Mouse (Mus musculus) megakaryocyte progenitor cell, adult 5-6 weeks (primary cell): Measurements from ENCODE around the gene Slc39a8. TPM values are rescaled to one million over a fixed set of nuclear protein-coding genes. Genes with fewer than 3 reads are reported as not detected.

ENCODE experiments used
- ATAC-seq: replicated peaks from 2 replicates; pipeline ENCODE4 v1.8.0; 2016; ENCODE audit warnings: mild to moderate bottlenecking, moderate TSS enrichment, inconsistent platforms; ENCODE audit not compliant: poor library complexity
- total RNA-seq, 2 experiments: library from RNA; stranded (forward) in 1 of 2; stranded (reverse) in 1 of 2; fragments of 157-497, 149-512 nt in 1 of 2; fragments of 200-1000 nt in 1 of 2; gene quantifications; 2 replicates each; pipeline versions ENCODE4 v1.2.3 to v1.2.4; 2015 to 2017

Slc39a8 gene
- total RNA-seq (2015) = 16.8 and 20.6 TPM in 2 replicates
- 13.5 and 14.4 TPM in 2 replicates for total RNA-seq (2017)

DNA sequence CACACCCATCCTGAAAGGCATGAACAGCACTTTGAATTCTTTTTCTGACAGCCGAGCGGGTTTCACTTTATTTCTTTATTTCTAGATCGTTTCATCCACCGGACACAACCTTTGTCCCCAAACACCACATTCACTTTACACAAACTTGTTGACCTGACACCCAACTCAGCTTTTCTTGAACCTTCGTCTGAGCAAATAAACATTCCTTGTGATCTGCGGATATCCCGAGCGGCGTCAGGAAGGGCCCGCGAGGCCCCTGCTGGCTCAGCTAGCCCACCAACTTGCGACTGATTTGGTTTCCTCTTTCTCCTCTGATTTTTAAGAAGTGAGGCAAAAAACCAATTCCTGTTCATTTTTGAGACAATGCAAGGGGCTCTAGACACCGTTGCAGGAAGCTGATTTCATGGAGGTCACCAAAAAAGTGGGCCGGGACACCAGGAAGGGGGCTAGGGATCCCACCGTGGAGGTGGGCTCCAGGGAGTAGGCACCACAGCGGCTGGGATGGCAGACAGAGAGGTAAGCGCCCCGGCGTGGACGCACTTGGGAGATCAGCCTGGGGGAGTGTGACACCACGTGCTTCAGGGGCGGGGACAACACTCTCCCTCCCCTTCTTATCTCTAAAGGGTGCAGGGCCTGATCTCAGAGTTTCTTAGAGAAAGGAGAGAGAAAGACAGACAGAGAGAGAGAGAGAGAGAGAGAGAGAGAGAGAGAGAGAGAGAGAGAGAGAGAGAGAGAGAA is at the start of gene Slc39a8:
Slc39a8 (plus strand) TSS at position 264 of the 738 bp plus-strand sequence.
- peak; percentile 83 for ATAC-seq

GRCm38 (mm10) chr3:135785065-135785464 is 40.0 kb upstream of the Slc39a8 start:
- ATAC-seq = no peak

DNA sequence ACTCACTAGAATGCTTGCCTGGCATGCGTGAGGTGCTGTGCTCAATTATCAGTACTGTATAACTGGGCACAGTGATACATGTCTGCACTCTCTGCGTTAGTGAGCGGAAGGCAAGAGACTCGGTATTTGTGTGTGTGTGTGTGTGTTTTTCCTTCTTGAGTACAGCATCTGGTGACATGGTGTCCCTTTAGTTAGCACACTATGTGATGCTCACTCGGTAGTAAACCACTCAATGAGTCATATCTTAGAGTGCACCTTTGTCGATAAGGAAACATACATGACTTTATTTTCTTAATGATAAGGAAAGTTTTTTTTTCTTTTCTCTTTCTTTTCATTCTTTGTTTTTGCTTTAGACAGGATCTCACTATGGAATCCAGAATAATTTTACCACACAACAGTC is 29.0 kb upstream of the Slc39a8 start:
- ATAC-seq = no peak

DNA sequence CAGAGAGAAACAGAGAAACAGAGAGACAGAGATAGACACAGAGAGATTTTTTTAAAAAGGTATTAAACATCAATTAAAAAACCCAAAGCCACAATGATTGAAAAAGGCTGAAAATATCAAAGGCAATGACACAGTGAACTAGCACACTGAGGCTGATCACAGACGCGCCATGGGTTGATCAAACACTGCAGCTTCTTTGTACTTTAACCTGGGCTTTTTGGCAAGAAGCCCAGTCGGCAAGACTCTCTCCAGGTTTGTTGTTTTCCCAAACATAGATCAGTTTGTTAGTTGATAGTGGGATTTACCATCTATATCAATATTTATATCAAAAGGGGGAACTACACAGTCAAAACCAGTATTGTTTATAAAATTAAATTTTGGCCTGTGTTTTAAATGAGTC is 26.8 kb upstream of the Slc39a8 start:
- no peak for ATAC-seq

- ATAC-seq = no peak
These were observed 26.4 kb upstream of the Slc39a8 start for GRCm38 (mm10) chr3:135798665-135799064.

GRCm38 (mm10) chr3:135814665-135815064 is 10.4 kb upstream of the Slc39a8 start:
- no peak for ATAC-seq

- no peak for ATAC-seq
These were observed 8.9 kb upstream of the Slc39a8 start for GRCm38 (mm10) chr3:135815973-135816727.

DNA sequence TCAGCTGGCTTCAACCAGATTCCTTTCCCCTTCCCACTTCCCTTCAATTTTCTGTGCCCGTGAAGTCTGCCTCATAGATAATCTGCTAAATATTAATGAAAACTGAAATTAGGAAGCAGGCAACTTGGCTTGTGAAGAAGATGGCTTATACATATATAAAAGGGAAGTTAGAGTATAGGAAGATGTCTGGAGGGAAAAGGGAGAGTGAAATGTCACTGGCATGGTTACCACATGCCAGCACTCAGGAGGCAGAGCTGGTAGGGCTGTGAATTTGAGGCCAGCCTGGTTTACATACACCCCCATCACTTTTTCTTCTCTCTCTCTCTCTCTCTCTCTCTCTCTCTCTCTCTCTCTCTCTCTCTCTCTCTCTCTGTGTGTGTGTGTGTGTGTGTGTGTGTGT is 8.0 kb upstream of the Slc39a8 start:
- peak; percentile 90 for ATAC-seq

DNA sequence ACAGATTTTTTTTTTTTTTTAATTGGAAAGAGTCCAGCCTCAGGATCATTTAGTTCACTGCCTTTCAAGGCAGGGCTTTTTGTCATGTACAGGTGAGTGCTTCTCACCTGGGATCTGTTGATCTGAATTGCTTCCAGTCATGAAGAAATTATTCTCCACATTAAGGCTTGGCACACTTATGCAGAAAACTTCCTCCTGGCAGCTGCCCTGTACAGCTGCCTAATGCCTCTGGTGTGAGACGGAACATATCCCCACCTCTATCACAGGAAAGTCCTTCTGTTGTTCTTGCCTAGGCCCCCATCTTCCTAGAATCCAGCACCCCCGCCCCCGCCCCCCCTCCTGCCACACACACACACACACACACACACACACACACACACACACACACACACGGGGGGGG is 643 bp upstream of the Slc39a8 start:
- no peak for ATAC-seq

DNA sequence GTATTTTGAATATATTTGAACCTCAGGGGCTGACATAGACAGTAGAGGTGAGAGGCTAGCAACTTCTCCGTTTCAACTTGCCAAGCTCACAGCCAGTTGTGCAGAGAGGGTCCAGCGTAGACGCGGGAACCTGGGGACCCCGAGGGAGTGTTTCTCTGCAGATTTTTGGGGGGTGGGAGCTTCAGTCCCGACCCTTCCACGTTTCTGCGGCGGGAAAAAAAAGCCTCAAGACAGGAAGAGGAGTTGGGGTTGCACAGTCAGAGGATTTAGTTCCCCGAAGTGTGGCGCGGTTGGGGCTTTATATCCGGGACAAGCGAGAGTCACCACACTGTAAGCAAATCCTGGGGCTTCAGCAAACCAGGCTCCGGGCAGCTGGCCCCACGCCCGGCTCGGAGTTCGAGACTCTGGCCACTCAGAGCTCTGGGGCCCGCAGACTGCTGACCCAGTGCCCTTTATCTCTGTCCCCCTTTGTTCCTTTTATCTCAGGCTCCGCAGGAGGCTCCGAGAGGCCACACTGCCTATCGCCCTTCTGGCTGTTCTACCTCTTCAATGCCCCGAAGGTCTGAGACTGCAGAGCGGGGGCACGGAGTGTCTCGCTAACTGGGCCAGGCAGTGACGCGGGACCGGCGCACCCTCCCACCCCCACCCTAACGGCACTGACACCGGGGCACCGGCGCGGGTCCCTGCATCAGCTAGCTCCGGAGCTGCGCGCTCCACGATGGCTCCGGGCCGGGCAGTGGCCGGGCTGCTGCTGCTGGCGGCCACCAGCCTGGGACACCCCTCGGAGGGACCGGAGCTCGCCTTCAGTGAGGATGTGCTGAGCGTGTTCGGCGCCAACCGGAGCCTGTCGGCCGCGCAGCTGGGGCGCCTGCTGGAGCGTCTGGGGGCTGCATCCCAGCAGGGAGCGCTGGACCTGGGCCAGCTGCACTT is 940 bp downstream of the Slc39a8 start:
- ATAC-seq = peak; percentile 67

- ATAC-seq = 0 out of 2 replicates have a peak, but pooled peaks have one; percentile 2
These were observed 1.7 kb downstream of the Slc39a8 start for GRCm38 (mm10) chr3:135826684-135827249.

- ATAC-seq = no peak
These were observed 2.9 kb downstream of the Slc39a8 start for GRCm38 (mm10) chr3:135828000-135828399.

DNA sequence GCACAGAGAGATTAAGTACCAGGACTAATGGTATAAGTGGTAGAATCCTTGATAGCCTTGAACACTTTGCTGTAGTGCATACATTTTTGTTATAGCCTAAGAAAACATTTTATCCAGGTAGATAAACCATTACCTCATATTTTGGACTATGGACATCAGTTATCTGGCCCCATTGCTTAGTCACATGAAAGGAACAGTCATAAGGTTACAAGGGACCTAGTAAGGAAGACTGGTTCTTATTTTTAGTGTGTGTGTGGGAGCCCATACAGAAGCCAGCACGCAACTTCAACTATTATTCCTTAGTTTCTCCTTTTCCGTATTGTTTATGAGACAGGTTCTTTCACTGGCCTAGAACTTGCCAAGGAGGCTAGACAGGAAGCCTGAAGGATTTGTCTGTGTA is 7.4 kb downstream of the Slc39a8 start:
- ATAC-seq = no peak

- ATAC-seq = no peak
These were observed 7.8 kb downstream of the Slc39a8 start for GRCm38 (mm10) chr3:135832907-135833306.

- no peak for ATAC-seq
These were observed 9.9 kb downstream of the Slc39a8 start for GRCm38 (mm10) chr3:135834988-135835387.

- no peak for ATAC-seq
These were observed 14.5 kb downstream of the Slc39a8 start for GRCm38 (mm10) chr3:135839535-135839934.

GRCm38 (mm10) chr3:135840185-135840584 is 15.1 kb downstream of the Slc39a8 start:
- ATAC-seq = no peak

- no peak for ATAC-seq
These were observed 16.8 kb downstream of the Slc39a8 start for GRCm38 (mm10) chr3:135841716-135842511.

- peak; percentile 20; the same call in 1 of the 2 replicates for ATAC-seq
These were observed 18.1 kb downstream of the Slc39a8 start for GRCm38 (mm10) chr3:135843181-135843580.

- ATAC-seq = peak; percentile 83
These were observed 18.6 kb downstream of the Slc39a8 start for GRCm38 (mm10) chr3:135843707-135844106.
